Mouse (Mus musculus) ES-E14 (cell line): ENCODE measurements around the gene Ffar2. TPM values are rescaled to one million over a fixed set of nuclear protein-coding genes. Genes with fewer than 3 reads are reported as not detected.
"Not testable (repeated sequence)": the region's sequence is repeated elsewhere in the genome, so short reads cannot be mapped to it uniquely, and the experiment has no call there.

Experiments
- DNase-seq: peaks from one replicate; pipeline ENCODE4 v3.0.0-alpha.2; 2013; ENCODE audit warnings: low read depth, low spot score
- H3K27ac ChIP-seq: 2 replicates; pipeline ENCODE4 v1.5.1; 2012; ENCODE audit warnings: low read depth, mild to moderate bottlenecking, low read length, moderate library complexity, mixed read lengths; ENCODE audit not compliant: poor library complexity, insufficient read depth, severe bottlenecking
- H3K36me3 ChIP-seq: 2 replicates; pipeline ENCODE4 v1.6.1; 2012; ENCODE audit warnings: mild to moderate bottlenecking, low read length, moderate library complexity, mixed read lengths; ENCODE audit not compliant: control insufficient read depth, poor library complexity, insufficient read depth, severe bottlenecking
- H3K4me1 ChIP-seq, 2 experiments: fragments of 150-350 bp in 1 of 2; sonication (generic) in 1 of 2; 2 replicates each; pipeline ENCODE4 v1.6.1; 2012; ENCODE audit warnings: low read length in 2 of 2, mild to moderate bottlenecking in 1 of 2, mixed read lengths in 1 of 2; ENCODE audit not compliant: control insufficient read depth in 2 of 2, insufficient read depth in 2 of 2, poor library complexity in 1 of 2
- H3K4me3 ChIP-seq, 2 experiments: fragments of 150-350 bp in 1 of 2; sonication (generic) in 1 of 2; 2 replicates each; pipeline ENCODE4 v1.5.1; 2012; ENCODE audit warnings: low read length in 2 of 2, low read depth in 1 of 2, mild to moderate bottlenecking in 1 of 2, mixed read lengths in 1 of 2; ENCODE audit not compliant: insufficient read depth in 1 of 2, poor library complexity in 1 of 2, severe bottlenecking in 1 of 2
- H3K9ac ChIP-seq: 2 replicates; pipeline ENCODE4 v1.6.1; 2012; ENCODE audit warnings: low read depth, mild to moderate bottlenecking, low read length, mixed read lengths; ENCODE audit not compliant: poor library complexity, insufficient read depth, severe bottlenecking
- H3K9me3 ChIP-seq: fragments of 150-350 bp; sonication (generic); 2 replicates; pipeline ENCODE4 v1.6.1; 2012; ENCODE audit warnings: low read depth, mild to moderate bottlenecking, low read length; ENCODE audit not compliant: control insufficient read depth, insufficient read depth
- CHD2 ChIP-seq: IDR thresholded peaks from 2 replicates; pipeline ENCODE4 v1.6.1; 2014; ENCODE audit warnings: mild to moderate bottlenecking, low read depth, low read length, inconsistent platforms
- HCFC1 ChIP-seq: IDR thresholded peaks from 2 replicates; pipeline ENCODE4 v1.6.1; 2012; ENCODE audit warnings: low read length, inconsistent platforms, borderline replicate concordance; ENCODE audit not compliant: insufficient read depth
- MAFK ChIP-seq: IDR thresholded peaks from 2 replicates; pipeline ENCODE4 v1.6.1; 2014; ENCODE audit warnings: mild to moderate bottlenecking, low read depth, low read length, inconsistent platforms; ENCODE audit not compliant: insufficient read depth
- ZC3H11A ChIP-seq: IDR thresholded peaks from 2 replicates; pipeline ENCODE4 v1.6.1; 2012; ENCODE audit warnings: low read depth, mild to moderate bottlenecking, inconsistent platforms, low read length, borderline replicate concordance
- ZNF384 ChIP-seq: IDR thresholded peaks from 2 replicates; pipeline ENCODE4 v1.6.1; 2012; ENCODE audit warnings: low read depth, low read length, inconsistent platforms
- in situ Hi-C, 2 experiments: fragments of 600-800 bp; cut with MboI; formaldehyde crosslinking; loops; one replicate each; pipeline ENCODE4 v1.15.1; 2025; ENCODE audit warnings: low sequenced_read_pairs in 2 of 2, inconsistent platforms in 1 of 2; ENCODE audit not compliant: unreplicated experiment in 2 of 2
- total RNA-seq: library from RNA; depleted of rRNA; stranded (reverse); fragments of 300-350 nt; gene quantifications from 2 replicates; pipeline ENCODE4 v1.2.3, GENCODE M21; 2012

The Ffar2 gene
- total RNA-seq, 1 experiment: not detected

DNA sequence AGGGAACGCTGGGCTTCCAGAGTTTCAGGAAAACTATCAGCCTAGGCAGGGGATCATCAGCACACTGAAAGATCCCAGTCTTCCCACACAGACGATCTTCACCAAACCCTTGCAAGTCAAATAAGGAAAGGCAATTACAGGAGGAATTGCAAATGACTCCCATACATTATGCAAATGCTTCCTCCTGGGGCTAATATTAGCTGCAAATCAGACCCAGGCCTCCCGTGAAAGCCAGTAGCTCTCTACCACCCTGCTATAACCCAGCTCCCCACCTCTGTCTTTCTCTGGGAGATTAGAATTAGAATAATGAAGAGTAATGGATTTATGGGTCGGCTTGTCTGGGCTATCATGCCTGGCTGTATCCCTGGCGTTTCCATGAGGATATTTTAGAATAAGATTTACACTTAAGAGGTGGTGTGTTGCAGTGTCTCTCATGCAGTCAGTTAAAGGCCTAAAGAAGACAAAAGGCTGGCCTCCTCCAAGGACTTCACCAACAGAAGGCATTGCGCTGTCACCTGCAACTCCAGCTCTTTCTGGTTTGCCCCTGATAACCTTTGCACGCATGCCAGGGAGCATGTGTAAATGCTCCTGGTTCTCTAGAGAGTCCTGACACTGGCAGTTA is 21.2 kb upstream of the Ffar2 start:
- Histone ChIP-seq H3K27ac (peak overlapping the region; percentile 49; the same call in 1 of the 2 replicates), H3K4me3 (no peak overlapping the region), H3K36me3 (no peaks in the 10 kb centered on the region; the same call in 1 of the 2 replicates), H3K9me3 (no peaks in the 10 kb centered on the region), H3K4me1 (peaks cover 3 to 28% of the 10 kb centered on the region in 2 experiments; a peak in 3 of 4 replicates), H3K9ac (no peak overlapping the region)
- DNase-seq: no peak
- TF ChIP-seq MAFK (no peak), ZNF384 (no peak), HCFC1 (no peak), ZC3H11A (no peak), CHD2 (no peak)
- in situ Hi-C loops: no loop called here

DNA sequence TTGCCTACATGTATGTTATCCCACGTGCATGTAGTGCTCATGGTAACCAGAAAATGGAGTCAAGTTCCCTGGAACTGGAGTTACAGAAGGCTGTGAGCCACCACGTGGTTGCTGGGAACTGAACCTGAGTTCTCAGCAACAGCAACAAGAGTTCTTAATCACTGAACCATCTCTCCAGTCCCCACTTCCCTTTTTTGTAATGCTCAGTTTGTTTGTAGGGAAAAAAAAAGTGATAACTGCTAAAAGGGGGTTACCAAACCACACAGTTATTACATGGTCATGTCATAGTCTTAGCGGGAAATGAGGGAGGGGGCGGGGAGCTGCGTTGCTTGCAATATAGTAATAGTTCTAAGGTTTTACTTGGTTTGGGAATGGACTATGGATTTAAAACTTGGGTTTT is 18.5 kb upstream of the Ffar2 start:
- Histone ChIP-seq H3K9me3 (no peaks in the 10 kb centered on the region), H3K9ac (no peak overlapping the region), H3K4me1 (peaks cover 3 to 22% of the 10 kb centered on the region in 2 experiments; a peak in 3 of 4 replicates), H3K36me3 (no peaks in the 10 kb centered on the region; the same call in 1 of the 2 replicates), H3K27ac (no peak overlapping the region), H3K4me3 (no peak overlapping the region)
- TF ChIP-seq ZC3H11A: no peak
- TF ChIP-seq CHD2: no peak
- no peak for TF ChIP-seq MAFK
- no peak for TF ChIP-seq ZNF384
- TF ChIP-seq HCFC1: no peak
- no peak for DNase-seq
- in situ Hi-C loops: no loop called here

DNA sequence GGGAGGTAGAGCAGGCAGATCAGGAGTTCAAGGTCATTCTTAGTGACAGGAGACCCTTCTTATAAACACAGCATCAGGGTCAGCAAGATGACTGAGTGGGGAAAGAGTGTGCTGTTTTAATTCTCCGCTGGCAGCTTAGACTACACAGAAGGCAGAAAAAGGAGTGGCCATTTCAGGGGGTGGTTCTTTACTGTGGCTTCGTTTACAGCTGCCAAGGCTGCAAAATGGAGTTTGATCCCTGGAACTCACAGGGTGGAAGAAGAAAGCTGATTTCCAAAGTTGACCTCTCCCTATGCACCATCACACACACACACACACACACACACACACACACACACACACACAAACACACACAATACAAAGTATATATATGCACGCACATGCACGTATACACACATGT is 17.8 kb upstream of the Ffar2 start:
- H3K4me3 ChIP-seq: no peak overlapping the region
- DNase-seq: no peak
- in situ Hi-C loops: no loop called here
- TF ChIP-seq HCFC1 (no peak), ZNF384 (no peak), ZC3H11A (no peak), CHD2 (no peak), MAFK (no peak)
- no peak overlapping the region for H3K9ac ChIP-seq
- no peaks in the 10 kb centered on the region; the same call in 1 of the 2 replicates for H3K36me3 ChIP-seq
- peaks cover 3 to 17% of the 10 kb centered on the region in 2 experiments; a peak in 3 of 4 replicates for H3K4me1 ChIP-seq
- no peaks in the 10 kb centered on the region for H3K9me3 ChIP-seq
- H3K27ac ChIP-seq: no peak overlapping the region

DNA sequence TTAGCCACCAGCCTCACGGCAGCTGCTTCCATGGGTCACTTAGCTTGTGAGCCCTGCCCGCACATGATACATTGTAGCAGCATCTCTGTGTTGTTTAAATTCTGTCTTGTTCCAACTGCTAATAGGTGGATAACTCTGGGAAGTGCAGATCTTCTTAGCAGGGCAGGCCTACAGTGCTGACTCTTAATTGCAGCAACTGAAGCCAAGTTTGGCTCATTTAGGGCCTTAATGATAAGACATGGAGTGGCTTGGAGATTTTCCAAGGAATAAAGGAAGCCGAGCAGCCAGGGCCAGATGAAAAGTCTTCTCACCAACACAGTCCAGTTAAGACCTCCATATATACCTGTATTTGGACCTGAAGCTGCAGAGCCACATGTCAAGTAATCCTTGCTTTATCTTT is 16.7 kb upstream of the Ffar2 start:
- H3K9me3 ChIP-seq: no peaks in the 10 kb centered on the region
- TF ChIP-seq ZNF384: no peak
- no peak for TF ChIP-seq MAFK
- TF ChIP-seq ZC3H11A: no peak
- no peak for TF ChIP-seq CHD2
- no peak for TF ChIP-seq HCFC1
- no peaks in the 10 kb centered on the region for H3K36me3 ChIP-seq
- no peak overlapping the region for H3K9ac ChIP-seq
- in situ Hi-C loops: no loop called here
- H3K4me1 ChIP-seq: peaks cover 3 to 13% of the 10 kb centered on the region in 2 experiments; a peak in 3 of 4 replicates
- DNase-seq: no peak
- H3K4me3 ChIP-seq: no peak overlapping the region
- no peak overlapping the region for H3K27ac ChIP-seq

DNA sequence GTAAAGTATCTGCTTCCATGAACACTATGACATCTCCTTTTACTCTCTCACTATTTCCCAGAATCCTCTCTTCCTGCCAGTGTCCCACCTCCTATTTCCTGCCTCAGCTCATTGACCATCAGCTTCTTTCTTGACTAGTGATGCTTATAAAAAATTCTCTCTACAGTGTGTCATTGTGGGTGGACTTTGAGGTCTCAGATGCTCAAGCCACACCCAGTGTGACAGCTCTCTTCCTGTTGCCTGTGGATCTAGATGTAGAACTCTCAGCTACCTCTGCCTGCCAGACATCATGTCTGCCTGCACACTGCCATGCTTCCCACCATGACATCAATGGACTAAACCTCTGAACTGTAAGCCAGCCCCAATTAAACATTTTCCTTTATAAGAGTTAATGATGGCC is 13.7 kb upstream of the Ffar2 start:
- H3K9me3 ChIP-seq: no peaks in the 10 kb centered on the region
- H3K4me1 ChIP-seq: peaks cover 0 to 2% of the 10 kb centered on the region in 2 experiments; a peak in 1 of 4 replicates
- no peaks in the 10 kb centered on the region for H3K36me3 ChIP-seq
- H3K27ac ChIP-seq: no peak overlapping the region
- no peak overlapping the region for H3K4me3 ChIP-seq
- no peak overlapping the region for H3K9ac ChIP-seq
- in situ Hi-C loops: no loop called here
- TF ChIP-seq MAFK: no peak
- no peak for TF ChIP-seq ZC3H11A
- TF ChIP-seq ZNF384: no peak
- no peak for TF ChIP-seq CHD2
- TF ChIP-seq HCFC1: no peak
- no peak for DNase-seq

DNA sequence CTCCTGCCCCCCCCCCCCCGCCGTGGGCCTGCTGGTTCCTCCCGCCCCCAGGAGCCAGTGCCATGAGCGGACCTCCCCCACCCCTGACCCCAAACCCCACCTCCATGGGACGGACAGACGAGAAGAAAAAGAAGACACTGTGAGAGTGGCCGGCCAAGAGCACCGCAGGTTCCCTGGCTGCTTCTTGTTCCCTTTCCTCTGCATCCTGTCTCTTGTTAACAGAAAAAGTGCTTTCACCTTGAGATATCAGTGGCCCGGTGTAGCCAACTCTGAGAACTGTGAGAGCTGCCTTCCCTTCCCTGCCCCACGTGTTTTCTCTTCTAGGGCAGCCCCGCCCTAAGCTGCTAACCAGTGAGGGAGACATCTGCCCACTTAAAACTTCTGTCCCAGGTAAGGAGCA is 9.1 kb upstream of the Ffar2 start:
- H3K27ac ChIP-seq, H3K9me3 ChIP-seq, DNase-seq, H3K4me1 ChIP-seq, H3K36me3 ChIP-seq, in situ Hi-C loops: not testable (repeated sequence)
- peak overlapping the region in 1 of 2 experiments; percentile 55; a peak in 2 of 4 replicates for H3K4me3 ChIP-seq
- peak overlapping the region; percentile 63; the same call in 1 of the 2 replicates for H3K9ac ChIP-seq
